Mouse (Mus musculus): ENCODE measurements around the gene Shc3. TPM values are rescaled to one million over a fixed set of nuclear protein-coding genes. Genes with fewer than 3 reads are reported as not detected.

The Shc3 gene
- polyA plus RNA-seq, 1 experiment from 2014 or later = not detected

- WGBS (ENCODE audit: insufficient replicate concordance) = 77% methylated on average over 11 of the region's 11 CpGs
- Histone ChIP-seq H3K27ac (no peak overlapping the region), H3K27me3 (no peaks in the 10 kb centered on the region)
Measured at GRCm38 (mm10) chr13:51416727-51417126, 152.5 kb downstream of the Shc3 start.

GRCm38 (mm10) chr13:51413461-51413860 lies 155.8 kb downstream of the Shc3 start:
- 36% methylated on average over 3 of the region's 3 CpGs for WGBS (ENCODE audit: insufficient replicate concordance)

More at GRCm38 (mm10) chr13:51416727-51417126, 152.5 kb downstream of the Shc3 start:
- no peak for ATAC-seq (ENCODE audit: low read depth)
- no peak overlapping the region for H3K4me2 ChIP-seq
- H3K9ac ChIP-seq = no peak overlapping the region
- no peak overlapping the region for H3K4me3 ChIP-seq (replicated peaks)
- no peaks in the 10 kb centered on the region; the same call in 1 of the 2 replicates for H3K4me1 ChIP-seq (replicated peaks)
- no peaks in the 10 kb centered on the region for H3K36me3 ChIP-seq
- DNase-seq = no peak
- no peaks in the 10 kb centered on the region for H3K9me3 ChIP-seq (replicated peaks)

GRCm38 (mm10) chr13:51411696-51412430 lies 157.4 kb downstream of the Shc3 start:
- DNase-seq (no peak), ATAC-seq (ENCODE audit: low read depth) (no peak)
- H3K9ac ChIP-seq = no peak overlapping the region
- WGBS (ENCODE audit: insufficient replicate concordance) = 53% methylated on average over 12 of the region's 12 CpGs
- no peak overlapping the region for H3K4me2 ChIP-seq
- H3K4me1 ChIP-seq (replicated peaks) = no peaks in the 10 kb centered on the region
- H3K27ac ChIP-seq = no peak overlapping the region
- H3K36me3 ChIP-seq = no peaks in the 10 kb centered on the region
- H3K27me3 ChIP-seq = peaks cover 38% of the 10 kb centered on the region
- H3K4me3 ChIP-seq (replicated peaks) = no peak overlapping the region
- no peaks in the 10 kb centered on the region for H3K9me3 ChIP-seq (replicated peaks)

More at GRCm38 (mm10) chr13:51413461-51413860, 155.8 kb downstream of the Shc3 start:
- H3K9ac ChIP-seq = no peak overlapping the region
- peaks cover 22% of the 10 kb centered on the region for H3K27me3 ChIP-seq
- DNase-seq (no peak), ATAC-seq (ENCODE audit: low read depth) (no peak)
- H3K4me2 ChIP-seq = no peak overlapping the region
- no peaks in the 10 kb centered on the region for H3K36me3 ChIP-seq
- H3K9me3 ChIP-seq (replicated peaks) = no peaks in the 10 kb centered on the region
- no peak overlapping the region for H3K4me3 ChIP-seq (replicated peaks)
- H3K4me1 ChIP-seq (replicated peaks) = no peaks in the 10 kb centered on the region; the same call in 1 of the 2 replicates
- no peak overlapping the region for H3K27ac ChIP-seq

- Histone ChIP-seq H3K4me2 (no peak overlapping the region), H3K27me3 (peaks cover 44% of the 10 kb centered on the region), H3K9me3 (replicated peaks) (no peaks in the 10 kb centered on the region), H3K36me3 (no peaks in the 10 kb centered on the region), H3K27ac (no peak overlapping the region), H3K4me3 (replicated peaks) (no peak overlapping the region), H3K4me1 (replicated peaks) (no peaks in the 10 kb centered on the region), H3K9ac (no peak overlapping the region)
- 68% methylated on average over 9 of the region's 9 CpGs for WGBS (ENCODE audit: insufficient replicate concordance)
- ATAC-seq (ENCODE audit: low read depth) = no peak
- DNase-seq = no peak
Measured at GRCm38 (mm10) chr13:51411243-51411642, 158.0 kb downstream of the Shc3 start.

- Histone ChIP-seq H3K4me1 (replicated peaks) (no peaks in the 10 kb centered on the region), H3K27me3 (peaks cover 44% of the 10 kb centered on the region), H3K4me2 (no peak overlapping the region), H3K9ac (no peak overlapping the region), H3K4me3 (replicated peaks) (no peak overlapping the region), H3K36me3 (no peaks in the 10 kb centered on the region), H3K27ac (no peak overlapping the region), H3K9me3 (replicated peaks) (no peaks in the 10 kb centered on the region)
- DNase-seq = no peak
- ATAC-seq (ENCODE audit: low read depth) = no peak
- WGBS (ENCODE audit: insufficient replicate concordance) = 57% methylated on average over 6 of the region's 6 CpGs
Measured at GRCm38 (mm10) chr13:51409936-51410481, 159.2 kb downstream of the Shc3 start.

- peaks cover 44% of the 10 kb centered on the region for H3K27me3 ChIP-seq
- no peaks in the 10 kb centered on the region for H3K36me3 ChIP-seq
- peak within 1 kb of the TSS; percentile 59 for H3K4me2 ChIP-seq
- DNase-seq = no peak
- no peak within 1 kb of the TSS for H3K27ac ChIP-seq
- peak within 1 kb of the TSS; percentile 22; the same call in 1 of the 2 replicates for H3K9ac ChIP-seq
- H3K4me3 ChIP-seq (replicated peaks) = peak within 1 kb of the TSS; percentile 44
- no peaks in the 10 kb centered on the region for H3K4me1 ChIP-seq (replicated peaks)
- no peaks in the 10 kb centered on the region for H3K9me3 ChIP-seq (replicated peaks)
- ATAC-seq (ENCODE audit: low read depth) = no peak
- WGBS (ENCODE audit: insufficient replicate concordance) = under 1% methylated on average over 33 of the region's 33 CpGs
Measured at GRCm38 (mm10) chr13:51408519-51409001, 160.7 kb downstream of the Shc3 start, which contains the start of gene S1pr3. Gene S1pr3, plus strand, starts transcription at chr13:51408639.

DNA sequence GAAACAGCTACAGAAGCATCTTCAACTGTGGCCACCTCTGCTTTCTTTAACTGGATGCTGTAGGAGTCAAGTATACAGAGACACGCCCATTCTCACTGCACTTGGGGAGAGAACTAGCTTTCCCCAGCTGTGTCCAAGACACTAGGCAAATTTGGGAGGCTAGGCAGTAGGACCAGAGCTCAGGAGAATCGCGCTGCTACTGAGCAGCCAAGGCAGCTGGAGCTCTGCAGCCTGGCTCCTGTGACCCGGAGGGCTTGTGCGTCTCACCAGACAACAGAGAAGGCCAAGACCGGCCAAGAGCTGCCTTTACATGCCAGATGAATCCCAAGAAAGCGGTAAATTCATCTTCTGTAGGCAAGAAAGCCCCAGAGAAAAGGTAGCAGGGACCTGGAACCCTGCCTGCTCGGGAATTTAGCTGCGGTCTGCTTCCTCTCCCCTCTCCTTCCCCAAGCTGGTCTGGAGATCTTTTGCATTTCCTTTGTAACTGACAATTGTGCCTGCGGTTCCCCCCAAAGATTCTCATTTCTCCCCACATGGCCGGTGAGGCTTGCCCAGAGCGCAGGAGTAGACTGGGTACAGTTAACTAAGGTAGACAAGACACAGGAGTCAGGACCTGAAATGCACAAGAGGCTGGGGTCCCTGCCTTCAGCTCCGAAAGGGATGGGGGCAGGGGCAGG lies 161.5 kb downstream of the Shc3 start:
- DNase-seq (no peak), ATAC-seq (ENCODE audit: low read depth) (no peak)
- H3K9ac ChIP-seq = no peak overlapping the region
- no peak overlapping the region for H3K27ac ChIP-seq
- peaks cover 44% of the 10 kb centered on the region for H3K27me3 ChIP-seq
- 17% methylated on average over 13 of the region's 13 CpGs for WGBS (ENCODE audit: insufficient replicate concordance)
- H3K4me3 ChIP-seq (replicated peaks) = no peak overlapping the region
- H3K4me1 ChIP-seq (replicated peaks) = no peaks in the 10 kb centered on the region
- H3K4me2 ChIP-seq = 0 out of 2 replicates have a peak overlapping the region, but pooled peaks have one; percentile 59
- no peaks in the 10 kb centered on the region for H3K9me3 ChIP-seq (replicated peaks)
- H3K36me3 ChIP-seq = no peaks in the 10 kb centered on the region

- H3K4me3 ChIP-seq (replicated peaks) = no peak overlapping the region
- 37% methylated on average over 13 of the region's 13 CpGs for WGBS (ENCODE audit: insufficient replicate concordance)
- H3K9ac ChIP-seq = no peak overlapping the region
- DNase-seq (no peak), ATAC-seq (ENCODE audit: low read depth) (no peak)
- no peak overlapping the region for H3K27ac ChIP-seq
- no peaks in the 10 kb centered on the region for H3K36me3 ChIP-seq
- no peak overlapping the region for H3K4me2 ChIP-seq
- H3K27me3 ChIP-seq = peaks cover 37% of the 10 kb centered on the region
- no peaks in the 10 kb centered on the region for H3K9me3 ChIP-seq (replicated peaks)
- H3K4me1 ChIP-seq (replicated peaks) = peaks cover 4% of the 10 kb centered on the region; the same call in 1 of the 2 replicates
Measured at GRCm38 (mm10) chr13:51405731-51406320, 163.4 kb downstream of the Shc3 start.

- no peak for ATAC-seq (ENCODE audit: low read depth)
- no peak for DNase-seq
- no peak overlapping the region for H3K27ac ChIP-seq
- WGBS (ENCODE audit: insufficient replicate concordance) = 53% methylated on average over 4 of the region's 4 CpGs
- H3K9me3 ChIP-seq (replicated peaks) = no peaks in the 10 kb centered on the region
- no peak overlapping the region for H3K9ac ChIP-seq
- no peaks in the 10 kb centered on the region for H3K36me3 ChIP-seq
- peaks cover 7% of the 10 kb centered on the region; the same call in 1 of the 2 replicates for H3K4me1 ChIP-seq (replicated peaks)
- H3K4me3 ChIP-seq (replicated peaks) = no peak overlapping the region
- peaks cover 33% of the 10 kb centered on the region for H3K27me3 ChIP-seq
- no peak overlapping the region for H3K4me2 ChIP-seq
Measured at GRCm38 (mm10) chr13:51404566-51404965, 164.7 kb downstream of the Shc3 start.

DNA sequence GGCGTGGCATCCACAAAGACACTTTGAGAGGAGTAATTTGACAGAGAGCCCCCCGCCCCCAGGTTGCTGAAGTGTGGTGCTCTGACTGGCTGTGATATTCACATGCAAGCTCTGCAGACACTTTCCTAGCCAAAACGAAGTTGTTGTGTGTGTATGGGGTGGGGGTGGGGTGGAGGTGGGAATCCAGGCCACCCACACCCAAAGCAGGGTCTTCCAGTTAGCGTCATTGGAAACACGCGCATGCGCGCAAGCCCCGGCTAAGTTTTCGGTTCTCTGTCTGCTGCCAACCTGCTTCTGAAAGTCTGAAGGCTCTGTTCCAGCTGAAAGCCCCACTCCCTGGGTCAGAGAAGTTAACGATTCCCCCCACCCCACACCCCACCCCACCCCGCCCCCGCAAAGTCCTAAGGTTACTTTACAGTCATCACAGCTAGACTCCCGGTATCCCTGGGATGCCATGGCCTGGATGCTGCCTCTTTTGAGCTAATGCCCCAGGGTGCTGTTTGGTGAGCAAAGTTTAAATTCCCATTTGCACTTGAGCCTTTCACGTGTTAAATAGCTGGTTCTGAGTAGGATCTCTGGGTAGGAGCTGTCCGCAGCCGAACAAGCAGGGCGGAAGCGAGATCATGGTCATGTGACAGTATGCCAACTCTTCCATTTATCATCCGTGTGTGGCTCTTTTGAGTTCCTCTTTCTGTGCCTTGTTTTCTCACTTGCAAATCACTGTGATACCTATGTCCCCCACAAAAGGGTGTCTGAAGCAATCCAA lies 168.3 kb downstream of the Shc3 start:
- H3K27me3 ChIP-seq = no peaks in the 10 kb centered on the region
- H3K9ac ChIP-seq = no peak overlapping the region
- no peaks in the 10 kb centered on the region for H3K9me3 ChIP-seq (replicated peaks)
- WGBS (ENCODE audit: insufficient replicate concordance) = 5% methylated on average over 20 of the region's 20 CpGs
- H3K4me1 ChIP-seq (replicated peaks) = peaks cover 7% of the 10 kb centered on the region; the same call in 1 of the 2 replicates
- peak overlapping the region; percentile 64 for H3K4me2 ChIP-seq
- 0 out of 2 replicates have a peak, but pooled peaks have one; percentile 26 for ATAC-seq (ENCODE audit: low read depth)
- no peaks in the 10 kb centered on the region for H3K36me3 ChIP-seq
- no peak for DNase-seq
- peak overlapping the region; percentile 44 for H3K4me3 ChIP-seq (replicated peaks)
- no peak overlapping the region for H3K27ac ChIP-seq
